Mouse (Mus musculus) embryonic facial prominence, embryonic 11.5 days (tissue): ENCODE results near the gene Mad2l2. TPM values are rescaled to one million over a fixed set of nuclear protein-coding genes. Genes with fewer than 3 reads are reported as not detected.

ENCODE experiments used
- ATAC-seq: fragments of 200-750 bp; cut with Nextera tagmentation; replicated peaks from 2 replicates; pipeline ENCODE4 v1.8.0; 2017; ENCODE audit warnings: low read depth; ENCODE audit not compliant: insufficient number of reproducible peaks, low FRiP score, low TSS enrichment
- DNase-seq: peaks from one replicate; pipeline ENCODE4 v3.0.0-alpha.2; 2015; ENCODE audit warnings: low spot score
- H3K27ac ChIP-seq: fragments of 300-500 bp; sonication (generic); replicated peaks from 2 replicates; pipeline ENCODE4 v1.5.1; 2014; ENCODE audit warnings: mild to moderate bottlenecking, low read depth, low read length, control low read depth
- H3K27me3 ChIP-seq: fragments of 300-500 bp; sonication (generic); 2 replicates; pipeline ENCODE4 v1.6.1; 2014; ENCODE audit warnings: mild to moderate bottlenecking, low read length, moderate library complexity, mixed read lengths; ENCODE audit not compliant: control insufficient read depth, insufficient read depth
- H3K36me3 ChIP-seq: fragments of 300-500 bp; sonication (generic); replicated peaks from 2 replicates; pipeline ENCODE4 v1.6.1; 2014; ENCODE audit warnings: low read depth, mild to moderate bottlenecking, low read length, moderate library complexity, mixed read lengths; ENCODE audit not compliant: control insufficient read depth, insufficient read depth
- H3K4me1 ChIP-seq: fragments of 300-500 bp; sonication (generic); 2 replicates; pipeline ENCODE4 v1.6.1; 2014; ENCODE audit warnings: low read length, mixed read lengths; ENCODE audit not compliant: control insufficient read depth, insufficient read depth
- H3K4me2 ChIP-seq: fragments of 300-500 bp; sonication (generic); 2 replicates; pipeline ENCODE4 v1.6.1; 2014; ENCODE audit warnings: low read depth, mild to moderate bottlenecking, control low read depth, low read length, moderate library complexity
- H3K4me3 ChIP-seq: fragments of 300-500 bp; sonication (generic); 2 replicates; pipeline ENCODE4 v1.5.1; 2014; ENCODE audit warnings: low read depth, low read length, control low read depth
- H3K9ac ChIP-seq: fragments of 300-500 bp; sonication (generic); replicated peaks from 2 replicates; pipeline ENCODE4 v1.6.1; 2014; ENCODE audit warnings: mild to moderate bottlenecking, control low read depth, low read length
- H3K9me3 ChIP-seq: fragments of 300-500 bp; sonication (generic); replicated peaks from 2 replicates; pipeline ENCODE4 v1.6.1; 2016; ENCODE audit warnings: mild to moderate bottlenecking, low read length, inconsistent platforms, mixed read lengths; ENCODE audit not compliant: control insufficient read depth
- WGBS: fragments of 180-500 bp; shearing (Covaris S2); extraction: QIAGEN DNeasy Blood & Tissue Kit; methylation state at CpG from one replicate; pipeline ENCODE4 v1.1.7; 2014; 5-methylcytosine and 5-hydroxymethylcytosine counted together
- polyA plus RNA-seq: library from polyadenylated mRNA; unstranded; fragments of >200 nt; fragmentation: Nextera tagmentation; extraction: Ambion mirVana; gene quantifications from 2 replicates; pipeline ENCODE4 v1.2.1, GENCODE M21; 2014

Mad2l2 gene
- polyA plus RNA-seq, 1 experiment from 2014 or later = 75.3 TPM

GRCm38 (mm10) chr4:148151267-148152168, 21.3 kb downstream of the Mad2l2 start, which contains the start of gene Fbxo6:
Gene Fbxo6, minus strand, starts transcription at chr4:148152140.
- Histone ChIP-seq H3K36me3 (no peaks in the 10 kb centered on the region; the same call in 1 of the 2 replicates), H3K9me3 (no peaks in the 10 kb centered on the region), H3K4me1 (no peaks in the 10 kb centered on the region; the same call in 1 of the 2 replicates), H3K27me3 (no peaks in the 10 kb centered on the region), H3K27ac (0 out of 2 replicates have a peak within 1 kb of the TSS, but pooled peaks have one; percentile 21), H3K9ac (peak within 1 kb of the TSS; percentile 67), H3K4me3 (peak within 1 kb of the TSS; percentile 56), H3K4me2 (peak within 1 kb of the TSS; percentile 98)
- DNase-seq (peak; percentile 88), ATAC-seq (peak; percentile 68)
- WGBS = 2% methylated on average over 63 of the region's 67 CpGs

- H3K9ac ChIP-seq = no peak overlapping the region
Measured at GRCm38 (mm10) chr4:148152547-148152946, 22.4 kb downstream of the Mad2l2 start.

GRCm38 (mm10) chr4:148154006-148154405, 23.8 kb downstream of the Mad2l2 start:
- no peaks in the 10 kb centered on the region for H3K9me3 ChIP-seq
- DNase-seq (no peak), ATAC-seq (no peak)
- no peak overlapping the region for H3K4me3 ChIP-seq
- no peaks in the 10 kb centered on the region for H3K27me3 ChIP-seq
- H3K27ac ChIP-seq = no peak overlapping the region
- H3K36me3 ChIP-seq = no peaks in the 10 kb centered on the region; the same call in 1 of the 2 replicates
- WGBS = 91% methylated on average over 4 of the region's 4 CpGs
- H3K4me2 ChIP-seq = no peak overlapping the region
- no peak overlapping the region for H3K9ac ChIP-seq
- no peaks in the 10 kb centered on the region; the same call in 1 of the 2 replicates for H3K4me1 ChIP-seq

More at GRCm38 (mm10) chr4:148152547-148152946, 22.4 kb downstream of the Mad2l2 start:
- no peaks in the 10 kb centered on the region; the same call in 1 of the 2 replicates for H3K36me3 ChIP-seq
- WGBS = 82% methylated on average over 5 of the region's 5 CpGs
- H3K4me1 ChIP-seq = no peaks in the 10 kb centered on the region; the same call in 1 of the 2 replicates
- H3K4me3 ChIP-seq = no peak overlapping the region
- ATAC-seq (no peak; the same call in 1 of the 2 replicates), DNase-seq (no peak)
- H3K27ac ChIP-seq = no peak overlapping the region
- no peak overlapping the region for H3K4me2 ChIP-seq
- H3K27me3 ChIP-seq = no peaks in the 10 kb centered on the region
- H3K9me3 ChIP-seq = no peaks in the 10 kb centered on the region

- Histone ChIP-seq H3K4me2 (no peak overlapping the region), H3K27ac (no peak overlapping the region), H3K27me3 (no peaks in the 10 kb centered on the region), H3K4me1 (no peaks in the 10 kb centered on the region; the same call in 1 of the 2 replicates), H3K4me3 (no peak overlapping the region), H3K9ac (no peak overlapping the region), H3K36me3 (no peaks in the 10 kb centered on the region; the same call in 1 of the 2 replicates), H3K9me3 (no peaks in the 10 kb centered on the region)
- peak; percentile 59 for DNase-seq
- 62% methylated on average over 3 of the region's 3 CpGs for WGBS
- ATAC-seq = no peak
Measured at GRCm38 (mm10) chr4:148154982-148155381, 24.8 kb downstream of the Mad2l2 start.

GRCm38 (mm10) chr4:148158436-148159348, 28.5 kb downstream of the Mad2l2 start:
- H3K4me2 ChIP-seq = peak overlapping the region; percentile 97
- H3K9me3 ChIP-seq = no peaks in the 10 kb centered on the region
- 27% methylated on average over 27 of the region's 27 CpGs for WGBS
- no peaks in the 10 kb centered on the region; the same call in 1 of the 2 replicates for H3K4me1 ChIP-seq
- no peak for ATAC-seq
- H3K4me3 ChIP-seq = peak overlapping the region; percentile 63
- H3K27ac ChIP-seq = no peak overlapping the region; the same call in 1 of the 2 replicates
- H3K9ac ChIP-seq = peak overlapping the region; percentile 72
- no peak for DNase-seq
- H3K36me3 ChIP-seq = no peaks in the 10 kb centered on the region; the same call in 1 of the 2 replicates
- H3K27me3 ChIP-seq = peaks cover 31% of the 10 kb centered on the region

GRCm38 (mm10) chr4:148159544-148160435, 29.6 kb downstream of the Mad2l2 start:
- H3K4me2 ChIP-seq = peak overlapping the region; percentile 97
- peak overlapping the region; percentile 63 for H3K4me3 ChIP-seq
- WGBS = under 1% methylated on average over 49 of the region's 55 CpGs
- peak overlapping the region; percentile 38; the same call in 1 of the 2 replicates for H3K27ac ChIP-seq
- H3K27me3 ChIP-seq = peaks cover 41% of the 10 kb centered on the region
- no peaks in the 10 kb centered on the region for H3K9me3 ChIP-seq
- no peaks in the 10 kb centered on the region; the same call in 1 of the 2 replicates for H3K36me3 ChIP-seq
- ATAC-seq = peak; percentile 89
- peak; percentile 95 for DNase-seq
- no peaks in the 10 kb centered on the region; the same call in none of the 2 replicates for H3K4me1 ChIP-seq
- H3K9ac ChIP-seq = peak overlapping the region; percentile 72
